Mouse (Mus musculus) adrenal gland, adult (tissue): Measurements from ENCODE around the gene Ell3.
"Not testable (repeated sequence)": the region's sequence is repeated elsewhere in the genome, so short reads cannot be mapped to it uniquely, and the experiment has no call there.

Source experiments
- DNase-seq, 2 experiments: peaks; one replicate each; pipeline ENCODE4 v3.0.0; 2022 to 2023; ENCODE audit warnings: low spot score in 1 of 2; ENCODE audit not compliant: inconsistent age in 2 of 2

The Ell3 gene

DNA sequence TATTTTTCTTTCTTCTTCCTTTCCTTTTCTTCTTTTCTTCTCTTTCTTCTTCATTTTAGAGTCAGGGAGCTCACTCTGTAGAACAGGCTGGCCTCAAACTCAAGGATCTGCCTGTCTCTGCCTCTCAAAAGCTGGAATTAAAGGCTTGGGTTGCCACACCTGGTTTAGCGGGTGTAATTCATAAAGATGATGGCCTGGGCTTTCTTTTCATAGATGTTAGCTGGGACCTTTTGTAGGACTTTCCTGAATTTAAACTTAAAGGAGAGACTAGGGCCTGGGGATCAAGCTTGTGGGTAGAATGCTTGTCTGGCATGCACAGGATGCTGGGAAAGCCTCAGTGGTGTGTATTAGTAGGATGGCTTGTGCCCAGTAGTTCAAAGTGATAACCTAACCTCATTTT is at the start of gene Ell3:
Gene Ell3, minus strand, starts transcription at position 101 of the 400 bp plus-strand sequence.
- no peak for DNase-seq

- not testable (repeated sequence) for DNase-seq
Measured at GRCm38 (mm10) chr2:121484403-121484802, 40.3 kb upstream of the Ell3 start.

GRCm38 (mm10) chr2:121483576-121483975 is 39.5 kb upstream of the Ell3 start:
- DNase-seq, result no peak

GRCm38 (mm10) chr2:121480916-121481315 is 36.8 kb upstream of the Ell3 start:
- DNase-seq, result not testable (repeated sequence)

GRCm38 (mm10) chr2:121480498-121480897 is 36.4 kb upstream of the Ell3 start:
- DNase-seq, result peak; percentile 36 to 69

DNA sequence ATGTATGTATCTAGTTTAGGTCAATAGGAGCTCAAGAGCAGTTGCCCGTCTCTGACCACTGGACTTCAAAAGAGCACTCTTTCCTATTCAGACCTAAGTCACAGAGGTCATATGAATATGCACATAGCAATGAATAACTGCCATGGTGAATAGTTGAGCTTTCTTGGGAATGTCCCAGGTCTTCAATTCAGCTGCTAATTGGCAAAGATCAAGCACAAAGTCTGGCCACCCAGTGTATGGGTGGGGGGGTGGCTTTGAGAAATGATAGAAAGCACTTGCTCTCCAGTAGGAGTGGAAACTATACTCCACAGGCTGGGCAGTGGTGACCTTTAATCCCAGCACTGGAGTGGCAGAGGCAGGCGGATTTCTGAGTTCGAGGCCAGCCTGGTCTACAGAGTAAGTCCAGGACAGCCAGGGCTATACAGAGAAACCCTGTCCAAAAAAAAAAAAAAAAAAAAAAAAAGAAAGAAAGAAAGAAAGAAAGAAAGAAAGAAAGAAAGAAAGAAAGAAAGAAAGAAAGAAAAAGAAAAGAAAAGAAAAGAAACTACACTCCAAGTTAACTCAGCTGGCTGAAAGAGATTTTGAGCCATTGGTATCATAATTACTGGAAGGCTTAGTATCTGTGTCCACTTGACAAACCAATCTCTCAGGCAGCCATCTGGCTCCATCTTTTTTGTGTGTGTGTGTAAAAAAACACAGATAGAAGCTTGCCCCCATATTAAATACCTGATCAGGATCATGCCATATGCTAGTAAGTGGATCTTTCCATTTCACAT is 33.6 kb upstream of the Ell3 start:
- no peak for DNase-seq

DNA sequence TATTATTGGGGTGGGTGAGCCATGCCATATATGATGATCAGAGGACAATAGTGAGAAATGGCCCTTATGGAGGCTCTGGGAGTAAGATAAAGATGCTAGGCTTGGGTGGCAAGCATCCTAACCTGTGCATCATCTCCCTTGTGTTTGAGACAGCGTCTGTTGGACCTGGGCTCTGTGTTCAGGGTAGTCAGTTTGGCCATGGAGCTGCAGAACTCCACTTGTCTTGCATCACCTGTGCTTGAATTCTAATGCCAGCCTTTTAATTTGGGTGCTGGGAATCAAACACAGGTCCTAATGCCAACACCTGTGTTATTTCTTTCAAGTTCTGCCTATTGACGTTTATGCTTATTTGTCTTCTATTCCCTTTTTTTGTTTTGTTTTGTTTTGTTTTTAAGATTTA is 31.2 kb upstream of the Ell3 start:
- DNase-seq, result not testable (repeated sequence)

DNA sequence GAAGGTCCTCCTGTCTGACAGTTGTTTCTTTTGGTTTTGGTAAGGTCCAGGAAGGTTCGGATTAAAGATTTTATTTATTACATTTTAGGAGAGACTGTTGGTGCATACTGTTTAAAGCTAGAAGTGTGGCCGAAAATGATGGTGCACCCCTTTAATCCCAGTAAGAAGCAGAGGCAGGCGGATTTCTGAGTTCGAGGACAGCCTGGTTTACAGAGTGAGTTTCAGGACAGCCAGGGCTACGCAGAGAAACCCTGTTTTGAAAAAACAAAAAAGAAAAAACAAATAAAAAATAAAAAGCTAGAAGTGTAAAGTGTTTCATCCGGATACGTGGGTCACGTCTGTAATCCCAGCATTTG is 30.1 kb upstream of the Ell3 start:
- DNase-seq, result no peak

DNA sequence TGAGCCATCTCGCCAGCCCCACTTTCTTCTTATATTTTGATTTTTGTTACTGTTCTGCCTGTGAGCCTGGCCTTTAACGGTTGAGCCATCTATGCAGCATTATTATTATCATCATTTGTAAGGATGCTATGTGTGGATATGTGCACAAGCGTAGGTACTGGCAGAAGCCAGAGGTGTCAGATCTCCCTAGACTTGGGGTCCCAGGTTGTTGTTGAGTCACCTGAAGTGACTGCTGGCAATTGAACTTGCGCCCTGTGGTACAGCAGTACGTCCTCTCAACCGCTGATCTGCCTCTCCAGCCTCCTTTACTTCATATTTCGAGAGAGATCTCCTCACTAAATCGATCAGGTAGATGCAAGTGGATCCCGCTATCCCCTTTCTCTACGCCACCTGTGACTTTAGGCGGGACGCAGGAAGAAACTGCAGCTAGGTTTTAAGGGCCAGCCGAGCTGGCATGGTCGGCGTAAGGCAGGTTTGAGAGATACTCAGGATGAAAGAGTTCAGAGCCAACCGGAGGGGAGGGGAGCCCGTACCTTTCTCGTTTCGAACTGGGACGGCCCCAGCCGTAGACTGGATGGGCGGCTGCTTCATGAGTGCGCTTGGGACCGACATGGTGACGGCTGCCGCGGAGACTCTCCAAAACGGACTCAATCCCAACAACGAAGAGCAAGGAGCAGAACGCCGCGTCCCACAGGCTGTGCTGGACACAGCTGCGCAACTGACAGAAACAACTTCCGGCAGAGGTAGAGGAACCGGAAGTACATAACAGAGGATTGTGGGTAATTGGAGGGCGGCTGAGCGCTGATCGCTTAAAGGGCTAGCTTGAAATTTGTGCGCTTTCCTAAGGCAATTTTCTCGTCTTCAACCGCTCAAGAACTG is 29.5 kb upstream of the Ell3 start, which contains the start of gene Mfap1b:
Gene Mfap1b, minus strand, starts transcription at position 767 of the 879 bp plus-strand sequence.
- DNase-seq, result peak; percentile 85 to 94

- DNase-seq, result not testable (repeated sequence)
Measured at GRCm38 (mm10) chr2:121472783-121473182, 28.7 kb upstream of the Ell3 start.

- not testable (repeated sequence) for DNase-seq
Measured at GRCm38 (mm10) chr2:121468982-121469381, 24.9 kb upstream of the Ell3 start.

DNA sequence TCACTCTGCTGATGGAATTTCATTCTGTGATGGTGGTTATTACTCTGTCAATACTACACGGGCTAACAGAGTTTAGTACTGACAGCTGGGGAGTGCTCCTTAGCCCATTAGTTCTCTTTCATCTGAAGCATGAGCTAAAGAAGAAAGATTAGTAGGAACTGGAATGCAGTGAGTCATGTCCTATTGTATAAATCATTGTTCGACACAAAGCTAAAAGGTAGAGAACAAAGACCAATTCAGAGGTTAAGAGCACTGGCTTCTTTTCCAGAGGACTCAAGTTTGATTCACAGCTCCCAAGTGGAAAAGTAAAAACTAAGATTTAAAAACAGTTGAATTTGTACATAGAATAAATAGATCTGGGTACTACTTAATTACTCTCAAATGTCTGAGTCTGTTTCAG is 16.0 kb upstream of the Ell3 start:
- peak in 1 of 2 experiments; percentile 43 for DNase-seq

DNA sequence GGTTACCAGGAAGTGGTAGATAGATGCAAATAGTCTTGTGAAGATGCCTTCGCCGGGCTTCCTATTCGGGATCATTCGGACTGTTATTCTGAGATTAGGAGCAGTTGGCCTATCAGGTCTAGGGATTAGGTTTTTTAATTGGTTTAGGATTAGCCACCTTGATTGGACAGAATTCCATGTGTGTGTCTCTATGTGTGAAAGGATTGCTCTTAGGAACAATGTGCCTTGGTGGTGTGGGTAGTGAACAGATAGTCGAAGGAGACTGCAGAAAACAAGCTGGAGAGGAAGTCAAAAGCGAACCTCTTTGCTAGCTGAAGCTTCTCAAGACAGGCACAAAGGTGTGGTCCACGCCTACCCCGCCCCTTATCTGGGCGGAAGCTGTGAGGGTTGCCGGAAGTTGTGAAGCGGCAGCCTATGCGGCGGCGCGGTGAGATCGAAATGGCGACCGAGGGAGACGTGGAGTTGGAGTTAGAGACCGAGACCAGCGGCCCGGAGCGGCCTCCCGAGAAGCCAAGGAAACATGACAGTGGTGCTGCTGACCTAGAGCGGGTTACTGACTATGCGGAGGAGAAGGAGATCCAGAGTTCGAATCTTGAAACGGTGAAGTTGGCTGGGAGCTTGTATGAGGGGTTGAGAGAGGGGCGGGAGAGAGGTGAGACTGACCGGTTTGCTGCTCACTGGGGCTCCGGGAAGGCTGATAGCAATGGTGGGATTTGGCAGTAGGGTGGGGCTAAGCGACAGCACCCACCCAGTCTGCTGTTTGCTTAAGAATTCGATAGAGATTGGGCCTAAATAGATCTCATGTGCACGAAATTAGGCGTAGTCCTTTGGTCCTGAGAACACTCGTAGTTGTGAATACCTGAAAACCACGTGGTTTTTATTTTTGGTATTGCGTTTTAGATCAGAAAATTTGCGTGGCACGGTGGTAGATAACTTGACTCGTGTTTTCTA is 12.9 kb upstream of the Ell3 start, which contains the start of gene Serinc4:
Gene Serinc4, minus strand, starts transcription at position 90 of the 951 bp plus-strand sequence.
- peak; percentile 87 to 95 for DNase-seq

GRCm38 (mm10) chr2:121455534-121455933 is 11.5 kb upstream of the Ell3 start:
- DNase-seq, result no peak

GRCm38 (mm10) chr2:121453917-121454316 is 9.8 kb upstream of the Ell3 start:
- DNase-seq, result no peak

- DNase-seq, result no peak
Measured at GRCm38 (mm10) chr2:121452990-121453389, 8.9 kb upstream of the Ell3 start, which contains the start of gene Hypk. TSS of gene Hypk (plus strand) at chr2:121453290.

GRCm38 (mm10) chr2:121452361-121452760 is 8.3 kb upstream of the Ell3 start:
- no peak for DNase-seq

GRCm38 (mm10) chr2:121450093-121450492 is 6.0 kb upstream of the Ell3 start:
- no peak for DNase-seq

- no peak for DNase-seq
Measured at GRCm38 (mm10) chr2:121449545-121450011, 5.5 kb upstream of the Ell3 start.

DNA sequence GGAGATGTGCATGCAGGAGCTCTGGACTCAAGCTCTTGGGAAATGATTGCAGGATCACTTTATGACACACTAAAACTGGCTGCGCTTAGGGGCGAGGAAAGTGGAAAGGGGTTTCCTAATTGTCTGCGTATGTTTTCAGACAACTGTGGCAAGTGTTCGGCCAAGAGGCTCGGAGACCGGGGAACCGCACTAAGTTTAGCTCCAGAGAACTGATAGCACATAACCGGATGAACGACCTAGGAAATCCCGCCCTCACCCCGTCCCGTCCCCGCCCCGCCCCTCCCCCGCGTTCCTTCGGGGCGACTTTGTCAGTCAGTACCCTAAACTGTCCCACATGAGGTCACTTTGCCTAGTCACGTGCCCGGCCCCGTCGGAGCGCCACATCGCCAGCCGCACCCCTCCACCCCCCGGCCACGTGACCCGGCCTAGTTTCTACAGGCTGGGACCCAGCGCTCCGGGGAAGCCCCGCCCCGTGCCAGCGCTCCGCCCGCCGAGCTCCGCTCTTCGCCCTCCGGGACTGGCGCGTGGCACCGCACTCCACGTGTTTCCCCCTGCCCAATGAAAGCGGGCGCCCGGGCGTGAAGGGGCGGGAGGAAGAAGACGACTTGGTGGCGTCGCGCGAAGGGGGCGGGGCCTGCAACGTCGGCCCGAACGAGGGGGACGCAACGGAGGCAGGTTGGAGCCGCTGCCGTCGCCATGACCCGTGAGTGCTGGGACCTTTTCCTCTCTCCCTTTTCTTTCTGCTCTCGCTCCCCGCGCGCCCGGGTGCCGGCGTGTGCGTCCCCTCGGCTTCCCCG is 4.9 kb upstream of the Ell3 start, which contains the start of gene Serf2:
Gene Serf2, plus strand, starts transcription at position 457 of the 797 bp plus-strand sequence.
- DNase-seq, result peak; percentile 100
